Mouse (Mus musculus) spleen, adult 2 months (tissue): Measurements from ENCODE around the gene Gpr161.

Experiments
- CTCF ChIP-seq: fragments of 200-500 bp; IDR thresholded peaks from 2 replicates; pipeline ENCODE4 v1.5.1; 2011; ENCODE audit warnings: mild to moderate bottlenecking, inconsistent platforms; ENCODE audit not compliant: insufficient read depth, insufficient read length, insufficient replicate concordance; ENCODE audit errors: extremely low read depth
- POLR2A ChIP-seq: fragments of 200-500 bp; IDR thresholded peaks from 2 replicates; pipeline ENCODE4 v1.6.1; 2011; ENCODE audit warnings: low read depth, low read length, inconsistent platforms

DNA sequence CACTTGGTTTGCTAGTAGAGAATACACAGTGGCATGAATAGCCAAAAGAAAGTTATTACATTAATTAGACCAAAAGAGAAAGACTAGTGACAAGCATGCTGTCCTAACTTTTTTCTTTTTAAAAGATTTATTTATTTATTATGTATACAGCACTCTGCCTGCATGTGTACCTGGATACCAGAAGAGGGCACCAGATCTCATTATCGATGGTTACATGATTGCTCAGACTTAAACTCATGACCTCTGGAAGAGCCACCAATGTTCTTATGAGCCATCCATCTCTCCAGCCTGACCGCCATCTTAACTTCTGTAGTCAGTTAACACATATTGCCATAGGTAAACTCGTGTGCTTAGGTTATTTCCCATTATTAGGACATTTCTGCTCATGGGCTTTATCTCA, 69.5 kb downstream of the Gpr161 start:
- no peak for TF ChIP-seq CTCF
- TF ChIP-seq POLR2A, result no peak
